Mouse (Mus musculus) heart, adult 2 months (tissue): ENCODE results near the gene Myo6. TPM values are rescaled to one million over a fixed set of nuclear protein-coding genes. Genes with fewer than 3 reads are reported as not detected.

Source experiments
- DNase-seq, 2 experiments: peaks; one replicate each; pipeline ENCODE4 v3.0.0; 2021
- H3K27ac ChIP-seq: fragments of 200-600 bp; 2 replicates; pipeline ENCODE4 v1.8.1; 2022
- H3K27me3 ChIP-seq: fragments of 200-500 bp; 2 replicates; pipeline ENCODE4 v1.6.1; 2012; ENCODE audit warnings: mild to moderate bottlenecking, low read length, inconsistent platforms, mixed read lengths; ENCODE audit not compliant: control insufficient read depth, insufficient read depth
- H3K36me3 ChIP-seq: fragments of 200-500 bp; 2 replicates; pipeline ENCODE4 v1.6.1; 2012; ENCODE audit warnings: low read length, inconsistent platforms; ENCODE audit not compliant: control insufficient read depth, insufficient read depth
- H3K4me1 ChIP-seq: fragments of 200-500 bp; 2 replicates; pipeline ENCODE4 v1.6.1; 2011; ENCODE audit warnings: low read length; ENCODE audit not compliant: control insufficient read depth, insufficient read depth
- H3K4me3 ChIP-seq: fragments of 200-600 bp; 2 replicates; pipeline ENCODE4 v1.8.1; 2022
- H3K79me2 ChIP-seq: fragments of 200-500 bp; replicated peaks from 2 replicates; pipeline ENCODE4 v1.6.1; 2012; ENCODE audit warnings: mild to moderate bottlenecking, inconsistent platforms, low read length, moderate library complexity, mixed read lengths; ENCODE audit not compliant: control insufficient read depth, insufficient read depth
- H3K9ac ChIP-seq: fragments of 200-500 bp; 2 replicates; pipeline ENCODE4 v1.6.1; 2012; ENCODE audit warnings: low read depth, mild to moderate bottlenecking, control low read depth, inconsistent platforms, low read length, mixed read lengths
- CTCF ChIP-seq: fragments of 200-600 bp; IDR thresholded peaks from 2 replicates; pipeline ENCODE4 v1.8.1; 2022; ENCODE audit warnings: antibody characterized with exemption, mild to moderate bottlenecking, moderate library complexity
- EP300 ChIP-seq: fragments of 200-500 bp; IDR thresholded peaks from 2 replicates; pipeline ENCODE4 v1.6.1; 2011; ENCODE audit warnings: low read depth, low read length, control low read depth; ENCODE audit not compliant: insufficient read depth
- POLR2A ChIP-seq: fragments of 200-500 bp; IDR thresholded peaks from 2 replicates; pipeline ENCODE4 v1.6.1; 2011; ENCODE audit warnings: mild to moderate bottlenecking, low read depth, low read length, control low read depth; ENCODE audit not compliant: insufficient read depth
- WGBS: fragments of 180-500 bp; shearing (Covaris S2); methylation state at CpG from one replicate; pipeline ENCODE4 v1.1.7; 2018; 5-methylcytosine and 5-hydroxymethylcytosine counted together
- intact Hi-C: fragments of 180-260 bp; cut with DNase I; formaldehyde crosslinking; loops from one replicate; pipeline ENCODE4 v1.15.1; 2025
- long read RNA-seq: library from polyadenylated mRNA; stranded (forward); transcript quantifications from one replicate; pipeline ENCODE4 v2.0.0, GENCODE M21; 2021
- polyA plus RNA-seq: library from polyadenylated mRNA; depleted of rRNA; stranded (reverse); fragments of >200 nt; gene quantifications from 2 replicates; pipeline ENCODE4 v1.2.3, GENCODE M21; 2012; rRNA removed
- total RNA-seq, 2 experiments: library from RNA; stranded (reverse); gene quantifications; 2 replicates each; pipeline ENCODE4 v1.2.3; 2021

Gene Myo6
- 10 to 100 TPM; 10.5 to 11.4 TPM for total RNA-seq
- polyA plus RNA-seq: 6.4 and 6.9 TPM in 2 replicates
- long read RNA-seq, partial matches to known transcripts: 0 of 3 reads
- long read RNA-seq, other reads (novel, unspliced or antisense): 3 of 3 reads

DNA sequence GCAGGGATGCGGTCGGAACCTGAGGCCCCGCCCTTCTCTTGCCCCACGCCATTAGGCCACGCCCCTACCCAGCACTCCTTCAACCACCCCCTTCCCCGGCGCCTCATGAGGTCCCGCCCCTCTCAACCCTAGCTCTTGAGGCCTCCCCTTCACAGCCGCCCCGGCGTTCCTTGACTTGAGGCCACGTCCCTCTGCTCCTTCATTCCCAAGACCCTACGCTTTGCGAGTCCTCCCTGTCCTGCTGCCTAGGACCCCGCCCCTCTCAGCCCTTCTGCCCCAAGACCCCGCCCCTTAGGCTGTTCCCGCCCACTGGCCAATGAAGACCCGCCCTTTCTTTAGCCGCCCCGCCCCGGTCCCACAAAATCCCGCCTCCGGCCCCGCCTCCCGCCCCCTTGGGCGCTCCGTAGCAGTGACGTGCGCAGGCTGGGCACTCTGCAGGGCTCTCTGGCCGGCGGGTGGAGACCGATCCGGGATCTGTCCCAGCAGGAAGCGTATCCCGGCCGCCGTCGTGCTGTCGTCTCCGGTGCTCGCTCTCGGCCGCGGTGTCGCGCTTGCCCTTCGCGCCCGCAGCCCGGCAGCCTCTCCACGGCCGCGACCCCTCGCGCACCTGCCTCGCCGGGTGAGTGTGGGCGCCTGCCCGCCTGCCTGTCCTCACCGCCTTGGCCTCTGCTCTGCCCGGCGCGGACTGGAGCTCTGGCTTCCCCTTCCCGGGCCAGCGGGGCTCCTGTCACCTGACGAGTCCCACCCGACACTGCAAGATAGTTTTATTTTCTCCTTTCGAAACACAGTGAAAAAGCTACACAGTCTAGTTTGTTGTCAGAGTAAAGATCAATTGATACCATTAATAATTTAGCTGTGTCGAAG lies at the start of gene Myo6:
Gene Myo6, plus strand, starts transcription at position 421 of the 864 bp plus-strand sequence.
- Histone ChIP-seq H3K9ac (peak within 1 kb of the TSS; percentile 99), H3K27ac (peak within 1 kb of the TSS; percentile 96), H3K79me2 (0 out of 2 replicates have a peak, but pooled peaks cover 1% of the 10 kb centered on the region), H3K4me1 (peaks cover 1% of the 10 kb centered on the region), H3K36me3 (no peaks in the 10 kb centered on the region; the same call in 1 of the 2 replicates), H3K27me3 (no peaks in the 10 kb centered on the region), H3K4me3 (peak within 1 kb of the TSS; percentile 67)
- TF ChIP-seq POLR2A (peak; percentile 95), CTCF (no peak), EP300 (peak; percentile 72)
- intact Hi-C loops: loop anchor here (5.0 to 10.0 kb wide), 4 partner anchors 72 to 200 kb away; partner anchors contain the start of gene Senp6
- WGBS: under 1% methylated on average over 68 of the region's 69 CpGs
- DNase-seq: peak; percentile 96

GRCm38 (mm10) chr9:80145992-80146587 lies 18.7 kb upstream of the Myo6 start:
- DNase-seq: no peak
- H3K36me3 ChIP-seq: peaks cover 5% of the 10 kb centered on the region; the same call in 1 of the 2 replicates
- H3K27me3 ChIP-seq: no peaks in the 10 kb centered on the region
- no peak overlapping the region for H3K4me3 ChIP-seq
- no peaks in the 10 kb centered on the region for H3K4me1 ChIP-seq
- intact Hi-C loops: no loop called here
- no peak overlapping the region for H3K27ac ChIP-seq
- no peak overlapping the region for H3K9ac ChIP-seq
- no peaks in the 10 kb centered on the region for H3K79me2 ChIP-seq
- 59% methylated on average over 10 of the region's 10 CpGs for WGBS
- TF ChIP-seq POLR2A: no peak
- TF ChIP-seq EP300: no peak
- no peak for TF ChIP-seq CTCF

- Histone ChIP-seq H3K27me3 (no peaks in the 10 kb centered on the region), H3K79me2 (no peaks in the 10 kb centered on the region), H3K9ac (no peak overlapping the region), H3K36me3 (no peaks in the 10 kb centered on the region), H3K4me3 (no peak overlapping the region), H3K4me1 (no peaks in the 10 kb centered on the region), H3K27ac (no peak overlapping the region)
- intact Hi-C loops: no loop called here
- no peak for DNase-seq
- no peak for TF ChIP-seq EP300
- no peak for TF ChIP-seq POLR2A
- no peak for TF ChIP-seq CTCF
- WGBS: 73% methylated on average over 5 of the region's 5 CpGs
These were observed 15.2 kb upstream of the Myo6 start for GRCm38 (mm10) chr9:80149594-80149993.

GRCm38 (mm10) chr9:80155277-80155676 lies 9.6 kb upstream of the Myo6 start:
- peaks cover 2% of the 10 kb centered on the region for H3K4me1 ChIP-seq
- H3K9ac ChIP-seq: no peak overlapping the region
- no peaks in the 10 kb centered on the region for H3K36me3 ChIP-seq
- no peak overlapping the region for H3K4me3 ChIP-seq
- H3K27me3 ChIP-seq: no peaks in the 10 kb centered on the region
- WGBS: 46% methylated on average over 5 of the region's 5 CpGs
- H3K79me2 ChIP-seq: no peaks in the 10 kb centered on the region
- TF ChIP-seq POLR2A (no peak), CTCF (no peak), EP300 (no peak)
- DNase-seq: peak; percentile 42 to 53
- intact Hi-C loops: no loop called here
- H3K27ac ChIP-seq: no peak overlapping the region

- Histone ChIP-seq H3K27ac (no peak overlapping the region), H3K4me1 (peaks cover 2% of the 10 kb centered on the region), H3K4me3 (no peak overlapping the region), H3K27me3 (no peaks in the 10 kb centered on the region), H3K79me2 (no peaks in the 10 kb centered on the region), H3K9ac (no peak overlapping the region), H3K36me3 (no peaks in the 10 kb centered on the region)
- no peak for DNase-seq
- 79% methylated on average over 5 of the region's 5 CpGs for WGBS
- TF ChIP-seq CTCF (no peak), POLR2A (no peak), EP300 (no peak)
- intact Hi-C loops: no loop called here
These were observed 8.1 kb upstream of the Myo6 start for GRCm38 (mm10) chr9:80156780-80157179.
